Mouse (Mus musculus) small intestine, adult 2 months (tissue): ENCODE measurements at regions not wholly inside any gene's neighbourhood (a gene's known extent, or its start where the extent isn't known, plus 50 kb on each side); places are given as distances from the start of the nearest gene placed in this dataset.

Experiments used
- H3K27ac ChIP-seq: fragments of 200-500 bp; 2 replicates; pipeline ENCODE4 v1.5.1; 2012; ENCODE audit warnings: low read depth, low read length, control low read depth, inconsistent platforms; ENCODE audit not compliant: insufficient read depth
- H3K27me3 ChIP-seq: fragments of 200-500 bp; 2 replicates; pipeline ENCODE4 v1.6.1; 2012; ENCODE audit warnings: mild to moderate bottlenecking, moderate library complexity, low read length, inconsistent platforms; ENCODE audit not compliant: control insufficient read depth, insufficient read depth
- H3K36me3 ChIP-seq: fragments of 200-500 bp; 2 replicates; pipeline ENCODE4 v1.6.1; 2012; ENCODE audit warnings: mild to moderate bottlenecking, low read length, control low read depth, inconsistent platforms; ENCODE audit not compliant: control insufficient read depth, insufficient read depth
- H3K4me1 ChIP-seq: fragments of 200-500 bp; 2 replicates; pipeline ENCODE4 v1.6.1; 2012; ENCODE audit warnings: low read length, inconsistent platforms, mixed read lengths; ENCODE audit not compliant: control insufficient read depth, insufficient read depth, insufficient read length
- H3K4me3 ChIP-seq: fragments of 200-500 bp; 2 replicates; pipeline ENCODE4 v1.5.1; 2012; ENCODE audit warnings: low read depth, mild to moderate bottlenecking, control low read depth, inconsistent platforms, low read length, moderate library complexity
- CTCF ChIP-seq: fragments of 200-500 bp; IDR thresholded peaks from 2 replicates; pipeline ENCODE4 v1.5.1; 2012; ENCODE audit warnings: low read depth, mild to moderate bottlenecking, control low read depth, inconsistent platforms, low read length, moderate library complexity, mixed read lengths; ENCODE audit not compliant: insufficient replicate concordance, insufficient read length; ENCODE audit errors: extremely low read depth
- POLR2A ChIP-seq: fragments of 200-500 bp; IDR thresholded peaks from 2 replicates; pipeline ENCODE4 v1.6.1; 2012; ENCODE audit warnings: low read depth, mild to moderate bottlenecking, control low read depth, inconsistent platforms, low read length, moderate library complexity
- WGBS: fragments of 180-500 bp; shearing (Covaris S2); methylation state at CpG from one replicate; pipeline ENCODE4 v1.1.7; 2018; 5-methylcytosine and 5-hydroxymethylcytosine counted together

DNA sequence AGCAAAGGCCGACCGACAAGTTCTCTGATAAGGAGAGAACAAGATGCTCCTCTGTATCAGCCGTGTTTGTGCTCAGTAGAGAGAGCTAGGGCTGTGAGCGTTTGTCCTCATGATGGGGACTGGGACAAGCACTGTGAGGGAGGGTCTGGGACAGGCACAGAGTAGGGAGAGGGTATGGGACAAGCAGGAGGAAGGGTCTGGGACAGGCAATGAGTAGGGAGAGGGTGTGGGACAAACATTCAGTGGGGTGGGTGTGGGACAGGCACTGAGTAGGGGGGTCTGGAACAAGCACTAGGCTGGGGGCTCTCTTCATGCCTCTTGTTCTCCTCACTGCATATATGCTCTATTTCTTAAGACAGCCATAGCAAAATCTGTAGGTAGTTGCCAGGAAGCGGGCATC is 70.2 kb upstream of the Plcl2 start:
- 62% methylated on average over 5 of the region's 5 CpGs for whole genome bisulfite sequencing
- H3K4me3 ChIP-seq, result no peak overlapping the region
- no peaks in the 10 kb centered on the region for H3K36me3 ChIP-seq
- H3K4me1 ChIP-seq, result peaks cover 5% of the 10 kb centered on the region; the same call in 1 of the 2 replicates
- H3K27me3 ChIP-seq, result no peaks in the 10 kb centered on the region
- H3K27ac ChIP-seq, result no peak overlapping the region
- TF ChIP-seq POLR2A (no peak), CTCF (no peak)

DNA sequence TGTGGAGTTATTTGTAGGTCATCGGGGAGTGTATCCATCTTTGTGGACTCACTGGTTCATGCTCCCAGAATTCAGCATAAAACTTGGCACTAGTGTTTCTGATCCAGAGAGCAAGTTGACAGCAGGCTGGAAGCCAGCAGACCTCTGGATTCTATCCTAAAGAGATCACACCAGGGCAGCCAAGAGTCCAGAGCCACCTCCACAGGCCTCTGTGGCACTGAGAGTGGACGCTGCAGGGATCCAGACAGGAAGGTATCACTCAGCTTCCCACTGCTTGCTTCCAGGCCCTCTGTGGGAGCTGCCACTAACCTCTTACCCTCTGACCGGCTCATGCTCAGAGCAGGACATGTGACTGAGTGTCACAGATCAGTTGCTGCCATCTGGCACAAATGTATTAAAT is 69.8 kb upstream of the Plcl2 start:
- WGBS, result 76% methylated on average over 3 of the region's 3 CpGs

DNA sequence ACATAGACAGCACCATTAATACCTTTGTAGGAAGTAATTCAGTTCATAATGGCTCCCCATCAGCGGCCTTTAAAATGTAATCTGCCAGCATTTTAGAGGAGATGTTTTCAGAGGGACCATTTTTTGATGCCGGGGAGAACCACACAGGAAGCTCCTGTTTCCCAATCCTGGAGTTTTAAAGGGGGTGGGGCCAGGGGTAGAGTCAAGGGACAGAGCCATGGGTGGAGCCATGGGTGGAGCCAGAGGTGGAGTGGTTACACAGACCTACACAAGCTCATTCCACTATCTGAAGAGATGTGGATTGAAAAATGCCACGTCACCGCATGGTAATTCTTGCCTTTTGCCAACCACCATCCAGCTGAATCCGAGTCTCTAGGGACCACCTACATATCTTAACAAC is 67.1 kb upstream of the Plcl2 start:
- H3K4me1 ChIP-seq, result peaks cover 5% of the 10 kb centered on the region; the same call in 1 of the 2 replicates
- no peaks in the 10 kb centered on the region for H3K36me3 ChIP-seq
- WGBS, result 91% methylated on average over 5 of the region's 5 CpGs
- H3K27me3 ChIP-seq, result no peaks in the 10 kb centered on the region
- H3K4me3 ChIP-seq, result no peak overlapping the region
- TF ChIP-seq CTCF, result no peak
- TF ChIP-seq POLR2A, result no peak
- no peak overlapping the region for H3K27ac ChIP-seq

More for the DNA sequence above, 69.8 kb upstream of the Plcl2 start:
- H3K36me3 ChIP-seq, result no peaks in the 10 kb centered on the region
- H3K4me3 ChIP-seq, result no peak overlapping the region
- TF ChIP-seq POLR2A, result no peak
- TF ChIP-seq CTCF, result no peak
- H3K4me1 ChIP-seq, result peaks cover 5% of the 10 kb centered on the region; the same call in 1 of the 2 replicates
- no peaks in the 10 kb centered on the region for H3K27me3 ChIP-seq
- no peak overlapping the region for H3K27ac ChIP-seq

DNA sequence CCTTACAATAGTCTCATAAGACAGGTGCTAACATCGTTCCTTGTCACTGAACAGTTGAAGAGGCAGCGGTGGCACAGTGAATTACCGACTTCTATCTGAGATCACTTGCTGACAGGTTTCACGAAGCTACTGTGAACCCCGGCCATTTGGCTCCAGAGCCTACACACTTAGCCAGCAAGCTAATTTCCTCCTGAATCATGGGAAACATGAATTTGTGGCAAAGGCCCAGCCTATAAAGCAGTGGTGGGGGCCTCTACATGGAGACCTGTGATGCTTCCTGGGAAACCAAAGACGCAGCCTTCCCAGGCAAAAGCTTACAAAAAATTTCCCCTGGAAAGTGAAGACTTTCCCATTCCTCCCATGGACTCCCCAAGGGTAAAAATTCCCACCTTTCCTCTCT is 66.3 kb upstream of the Plcl2 start:
- H3K4me3 ChIP-seq, result no peak overlapping the region
- H3K27me3 ChIP-seq, result no peaks in the 10 kb centered on the region
- 94% methylated on average over 6 of the region's 6 CpGs for WGBS
- TF ChIP-seq CTCF, result no peak
- TF ChIP-seq POLR2A, result no peak
- no peaks in the 10 kb centered on the region for H3K36me3 ChIP-seq
- peaks cover 5% of the 10 kb centered on the region; the same call in 1 of the 2 replicates for H3K4me1 ChIP-seq
- H3K27ac ChIP-seq, result no peak overlapping the region

DNA sequence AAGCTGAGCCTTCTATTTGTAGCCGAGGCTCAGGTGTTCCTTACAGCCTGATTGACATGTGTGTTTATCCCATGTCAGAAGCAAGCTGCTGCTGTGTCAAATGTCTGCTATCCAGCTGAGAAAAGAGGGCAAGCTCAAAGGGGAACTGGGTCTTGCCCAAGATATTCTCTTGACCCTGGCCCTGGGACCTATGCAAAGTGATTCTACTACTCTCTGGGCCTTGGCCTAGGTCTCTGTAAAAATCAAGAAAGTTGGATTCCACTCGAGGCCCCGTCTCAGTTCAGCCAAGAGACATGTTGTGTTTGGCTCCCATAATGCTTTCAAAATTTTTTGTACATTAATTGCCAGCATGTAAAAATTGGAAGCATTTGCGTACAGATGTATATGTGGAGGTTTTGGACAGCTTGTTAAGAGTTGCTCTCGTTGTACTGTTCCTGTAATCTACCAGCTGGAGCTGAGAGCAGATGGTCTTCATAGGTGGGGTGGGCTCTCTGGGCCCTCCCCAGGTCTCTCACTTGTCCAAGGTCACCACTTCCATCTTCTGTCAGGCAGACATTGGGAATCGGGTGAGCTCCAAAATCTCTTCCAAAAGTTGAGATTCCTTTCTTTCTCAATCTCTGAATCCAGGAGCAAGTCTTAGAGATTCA is 65.7 kb upstream of the Plcl2 start:
- Histone ChIP-seq H3K27ac (no peak overlapping the region), H3K4me3 (no peak overlapping the region), H3K27me3 (no peaks in the 10 kb centered on the region), H3K4me1 (peaks cover 5% of the 10 kb centered on the region; the same call in 1 of the 2 replicates), H3K36me3 (no peaks in the 10 kb centered on the region)
- TF ChIP-seq POLR2A, result no peak
- no peak for TF ChIP-seq CTCF
- 64% methylated on average over 6 of the region's 6 CpGs for WGBS

DNA sequence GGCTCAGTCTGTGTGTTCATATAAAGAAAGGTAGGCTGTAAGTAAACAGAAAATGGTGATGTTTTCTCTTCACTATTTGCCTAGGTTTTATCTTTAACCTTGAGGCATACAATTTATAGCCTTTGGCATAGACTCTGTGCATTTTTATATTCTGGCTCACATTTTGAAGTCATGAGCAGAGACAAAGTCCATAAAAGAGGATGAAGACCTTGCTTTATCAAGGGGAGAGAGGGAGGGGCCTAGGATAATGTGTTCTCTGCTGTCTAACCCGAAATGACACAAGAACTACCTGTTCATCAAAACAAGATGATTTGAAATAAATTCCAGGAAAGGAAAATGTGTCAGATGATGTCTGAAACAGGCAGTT is 65.2 kb upstream of the Plcl2 start:
- Histone ChIP-seq H3K27ac (no peak overlapping the region), H3K4me1 (peaks cover 3% of the 10 kb centered on the region; the same call in 1 of the 2 replicates), H3K27me3 (no peaks in the 10 kb centered on the region), H3K36me3 (no peaks in the 10 kb centered on the region), H3K4me3 (no peak overlapping the region)
- TF ChIP-seq POLR2A (no peak), CTCF (no peak)
- 32% methylated on average over 1 of the region's 1 CpGs for WGBS

DNA sequence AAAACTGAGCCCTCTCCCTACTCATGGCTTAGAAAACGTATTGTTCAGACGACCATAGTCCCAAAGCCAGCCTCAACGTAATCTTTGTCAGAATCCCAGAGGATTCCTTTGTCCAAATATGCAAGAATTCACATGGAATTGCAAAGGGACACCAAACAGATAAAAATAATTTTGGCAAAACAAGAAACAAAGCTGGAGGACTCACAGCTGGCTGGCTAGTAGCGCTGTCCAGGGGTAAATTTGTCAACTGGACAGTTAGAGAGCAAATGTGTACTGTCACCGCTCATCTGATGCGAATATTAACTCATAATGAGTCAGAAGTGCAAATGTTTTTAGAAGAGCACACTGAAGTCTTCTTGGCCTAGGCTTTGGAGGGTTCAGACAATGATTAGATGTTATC is 60.5 kb upstream of the Plcl2 start:
- WGBS, result 83% methylated on average over 6 of the region's 6 CpGs
- H3K27ac ChIP-seq, result no peak overlapping the region
- no peaks in the 10 kb centered on the region for H3K27me3 ChIP-seq
- no peaks in the 10 kb centered on the region for H3K36me3 ChIP-seq
- H3K4me1 ChIP-seq, result peaks cover 1% of the 10 kb centered on the region; the same call in 1 of the 2 replicates
- TF ChIP-seq CTCF, result no peak
- TF ChIP-seq POLR2A, result no peak
- no peak overlapping the region for H3K4me3 ChIP-seq

DNA sequence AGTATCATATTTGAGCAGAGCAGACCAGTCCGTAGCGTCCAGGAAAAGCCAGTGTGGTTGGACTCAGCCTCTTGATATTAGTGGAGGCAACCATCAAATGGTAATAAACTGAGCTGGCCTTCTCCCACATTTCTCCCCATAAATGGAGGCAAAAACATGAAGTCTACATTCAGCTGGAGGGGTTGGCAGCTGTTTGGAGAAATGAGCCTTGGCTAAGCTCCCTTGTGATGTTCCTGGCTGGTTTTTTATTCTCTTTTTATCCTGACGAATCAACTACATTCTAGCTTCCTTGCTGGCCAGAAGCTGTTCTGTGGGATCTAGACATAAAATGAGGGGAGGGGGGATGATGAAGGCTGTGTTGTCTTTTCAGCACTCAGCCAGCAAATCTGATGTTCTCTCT is 57.6 kb upstream of the Plcl2 start:
- TF ChIP-seq POLR2A (no peak), CTCF (no peak)

More for the DNA sequence above, 57.6 kb upstream of the Plcl2 start:
- no peak overlapping the region for H3K4me3 ChIP-seq
- WGBS, result 79% methylated on average over 3 of the region's 3 CpGs
- H3K27ac ChIP-seq, result no peak overlapping the region
- no peaks in the 10 kb centered on the region for H3K27me3 ChIP-seq
- H3K4me1 ChIP-seq, result no peaks in the 10 kb centered on the region
- no peaks in the 10 kb centered on the region for H3K36me3 ChIP-seq
